Mouse (Mus musculus) central nervous system, embryonic 18 days (tissue): Measurements from ENCODE around the gene Cd47. TPM values are rescaled to one million over a fixed set of nuclear protein-coding genes. Genes with fewer than 3 reads are reported as not detected.

Source experiments
- polyA plus RNA-seq: library from polyadenylated mRNA; depleted of rRNA; stranded (reverse); fragments of >200 nt; gene quantifications from 2 replicates; pipeline ENCODE4 v1.2.3, GENCODE M21; 2012; rRNA removed

The Cd47 gene
- 70.8 and 74.4 TPM in 2 replicates for polyA plus RNA-seq

GRCm38 (mm10) chr16:49799597-49800561 is at the start of gene Cd47:
TSS of gene Cd47 (plus strand) at chr16:49800533.

Other genes with a start within 250 kb of the Cd47 start
- gene Ift57, start 101.3 kb upstream of the Cd47 start, polyA plus RNA-seq: 37.2 and 40.6 TPM in 2 replicates